Comparison of ENCODE assay signal across 29 mouse cellular contexts in genomic region chr8:65070996-65071395, GRCm38 (mm10). TPM values are rescaled to one million over a fixed set of nuclear protein-coding genes. Genes with fewer than 3 reads are reported as not detected.
DNase-seq lines count a peak whose midpoint lies in the region; ATAC-seq and TF ChIP-seq lines count a peak whose summit lies in the region.
"Had no signal": no experiment of that assay in that cellular context is flagged by ENCODE, and none has a peak within 500 bp of the region (broad histone marks: within the 10 kb centered on the region; RNA-seq: fewer than 3 reads in every experiment).

No protein-coding gene starts in this region.

- H3K4me3 ChIP-seq in kidney, postnatal 0 days (replicated peaks; ENCODE audit: low read depth, low read length) = no peak overlapping the region
- no peak overlapping the region for H3K4me3 ChIP-seq in kidney, embryonic 14.5 days (ENCODE audit: low read length)
- no peak overlapping the region for H3K4me3 ChIP-seq in midbrain, embryonic 11.5 days (ENCODE audit: low read depth, low read length)
- H3K4me3 ChIP-seq in midbrain, postnatal 0 days (ENCODE audit: low read depth, low read length) = no peak overlapping the region

- H3K36me3 ChIP-seq in kidney, postnatal 0 days (ENCODE audit: insufficient read depth, low read length) = no peaks in the 10 kb centered on the region
- H3K36me3 ChIP-seq in kidney, embryonic 14.5 days (ENCODE audit: control insufficient read depth, insufficient read depth, low read length) = no peaks in the 10 kb centered on the region
- H3K36me3 ChIP-seq in midbrain, embryonic 11.5 days (ENCODE audit: control insufficient read depth, insufficient read depth, low read length) = no peaks in the 10 kb centered on the region
- H3K36me3 ChIP-seq in midbrain, postnatal 0 days (ENCODE audit: insufficient read depth, low read length) = no peaks in the 10 kb centered on the region
- H3K36me3 ChIP-seq: G1E had no signal

- H3K4me1 ChIP-seq in kidney, postnatal 0 days (replicated peaks; ENCODE audit: insufficient read depth, low read length) = no peaks in the 10 kb centered on the region
- H3K4me1 ChIP-seq in kidney, embryonic 14.5 days (ENCODE audit: control insufficient read depth, insufficient read depth, low read length) = no peaks in the 10 kb centered on the region
- no peaks in the 10 kb centered on the region; the same call in 1 of the 2 replicates for H3K4me1 ChIP-seq in midbrain, embryonic 11.5 days (ENCODE audit: control insufficient read depth, insufficient read depth, low read length)
- H3K4me1 ChIP-seq in midbrain, postnatal 0 days (ENCODE audit: insufficient read depth, low read length) = no peaks in the 10 kb centered on the region

- H3K27me3 ChIP-seq in kidney, postnatal 0 days (ENCODE audit: insufficient read depth, low read length) = no peaks in the 10 kb centered on the region
- H3K27me3 ChIP-seq in kidney, embryonic 14.5 days (ENCODE audit: control insufficient read depth, insufficient read depth, low read length) = no peaks in the 10 kb centered on the region
- no peaks in the 10 kb centered on the region for H3K27me3 ChIP-seq in midbrain, embryonic 11.5 days (ENCODE audit: control insufficient read depth, insufficient read depth, low read length)
- no peaks in the 10 kb centered on the region for H3K27me3 ChIP-seq in midbrain, postnatal 0 days (ENCODE audit: insufficient read depth, low read length)
- H3K27me3 ChIP-seq: CH12.LX, Patski had no signal

- no peak overlapping the region for H3K9ac ChIP-seq in kidney, postnatal 0 days (ENCODE audit: low read depth, low read length)
- H3K9ac ChIP-seq in kidney, embryonic 14.5 days (ENCODE audit: low read depth, low read length) = no peak overlapping the region
- no peak overlapping the region for H3K9ac ChIP-seq in midbrain, embryonic 11.5 days (ENCODE audit: low read length)
- no peak overlapping the region for H3K9ac ChIP-seq in midbrain, postnatal 0 days (replicated peaks; ENCODE audit: low read length, poor library complexity, severe bottlenecking)

- peak overlapping the region; percentile 31; the same call in 1 of the 2 replicates for H3K27ac ChIP-seq in kidney, postnatal 0 days
- H3K27ac ChIP-seq in kidney, embryonic 14.5 days (ENCODE audit: low read depth, low read length) = no peak overlapping the region
- H3K27ac ChIP-seq in midbrain, embryonic 11.5 days (ENCODE audit: low read depth, low read length) = no peak overlapping the region
- H3K27ac ChIP-seq in midbrain, postnatal 0 days (ENCODE audit: low read depth, low read length) = no peak overlapping the region

- no peak; the same call in 1 of the 2 replicates for ATAC-seq in kidney, postnatal 0 days (replicated peaks; ENCODE audit: low FRiP score, low read depth)
- ATAC-seq in kidney, embryonic 14.5 days (ENCODE audit: low FRiP score, low TSS enrichment) = no peak
- no peak for ATAC-seq in midbrain, embryonic 11.5 days (ENCODE audit: low FRiP score)
- ATAC-seq in midbrain, postnatal 0 days (ENCODE audit: low FRiP score) = no peak
- ATAC-seq: activated CD4-positive, CD25-positive, alpha-beta regulatory T cell, adult 4 months; CD4-positive, CD25-positive, alpha-beta regulatory T cell, adult 4 months; Patski had no signal

- intact Hi-C loops in heart, postnatal 25 days (cut with DNase I) = no loop called here

- H3K9me3 ChIP-seq in kidney, postnatal 0 days (replicated peaks; ENCODE audit: low read length) = no peaks in the 10 kb centered on the region
- H3K9me3 ChIP-seq in kidney, embryonic 14.5 days (ENCODE audit: control insufficient read depth, low read length) = no peaks in the 10 kb centered on the region
- H3K9me3 ChIP-seq in midbrain, embryonic 11.5 days (ENCODE audit: control insufficient read depth, low read length) = no peaks in the 10 kb centered on the region
- H3K9me3 ChIP-seq in midbrain, postnatal 0 days (ENCODE audit: low read length) = no peaks in the 10 kb centered on the region
- H3K9me3 ChIP-seq: G1E had no signal

- peak; percentile 1 for DNase-seq in heart, adult 11 months
- DNase-seq in heart, postnatal 25 days (ENCODE audit: low spot score) = no peak
- DNase-seq in kidney, postnatal 0 days (ENCODE audit: low spot score) = peak; percentile 71
- DNase-seq in midbrain, embryonic 11.5 days (ENCODE audit: low spot score, missing footprints) = peak; percentile 6
- no peak for DNase-seq in midbrain, postnatal 0 days (ENCODE audit: low spot score)
- DNase-seq in R1 (ENCODE audit: low read depth, low spot score) = peak; percentile 54
- DNase-seq in urinary bladder, postnatal 10 days (ENCODE audit: low spot score) = no peak
- DNase-seq: adrenal gland, adult 2 months; adrenal gland, adult 8-10 months; adrenal gland, postnatal 10 days; adrenal gland, postnatal 14 days; adrenal gland, postnatal 25 days; adrenal gland, postnatal 36 days; B cell, adult 2 months; cerebellum, adult 11 months; cerebellum, adult 11-12 months; cerebellum, adult 18-20 months had no signal

- no peak for TF ChIP-seq CTCF in kidney, postnatal 0 days (IDR thresholded peaks at IDR 0.05; ENCODE audit: low read depth)
- TF ChIP-seq CTCF in midbrain, postnatal 0 days (IDR thresholded peaks at IDR 0.05) = no peak

- WGBS in kidney, postnatal 0 days = 30% methylated on average over 4 of the region's 4 CpGs
- 29% methylated on average over 4 of the region's 4 CpGs for WGBS in kidney, embryonic 14.5 days
- 85% methylated on average over 4 of the region's 4 CpGs for WGBS in midbrain, embryonic 11.5 days
- 80% methylated on average over 4 of the region's 4 CpGs for WGBS in midbrain, postnatal 0 days

- no peak overlapping the region for H3K4me2 ChIP-seq in kidney, postnatal 0 days (ENCODE audit: low read length)
- H3K4me2 ChIP-seq in kidney, embryonic 14.5 days (replicated peaks; ENCODE audit: low read depth, low read length) = no peak overlapping the region
- no peak overlapping the region for H3K4me2 ChIP-seq in midbrain, embryonic 11.5 days
- no peak overlapping the region for H3K4me2 ChIP-seq in midbrain, postnatal 0 days (ENCODE audit: low read depth, low read length, poor library complexity, severe bottlenecking)

RNA-seq across cellular contexts. Expression of gene Gm10663, which starts 3.8 kb away (rescaled TPM):
- not detected for total RNA-seq in heart, postnatal 25 days (2021)
- not detected in 2 replicates for polyA plus RNA-seq in kidney, postnatal 0 days (2015; fragmentation: Nextera tagmentation; extraction: Ambion mirVana)
- not detected in 2 replicates for polyA plus RNA-seq in kidney, embryonic 14.5 days (2014; fragmentation: Nextera tagmentation; extraction: Ambion mirVana)
- not detected in 2 replicates for polyA plus RNA-seq in midbrain, embryonic 11.5 days (2014; fragmentation: Nextera tagmentation; extraction: Ambion mirVana)
- total RNA-seq in midbrain, postnatal 0 days (2014; rRNA removed) = not detected in 2 replicates
- polyA plus RNA-seq in midbrain, postnatal 0 days (2015; fragmentation: Nextera tagmentation; extraction: Ambion mirVana) = not detected in 2 replicates
- total RNA-seq: adrenal gland, adult 18-20 months; adrenal gland, adult 2 months; adrenal gland, adult 8-10 months; adrenal gland, postnatal 10 days; adrenal gland, postnatal 14 days; adrenal gland, postnatal 25 days; adrenal gland, postnatal 36 days; adrenal gland, postnatal 4 days; CH12.LX; ES-E14; G1E; MEL had no signal
- polyA plus RNA-seq: activated CD4-positive, CD25-positive, alpha-beta regulatory T cell, adult 4 months; adrenal gland, adult 2 months; brain, embryonic 14.5 days; C2C12; CD4-positive, CD25-positive, alpha-beta regulatory T cell, adult 4 months; G1E; Patski had no signal

RNA-seq across cellular contexts. Expression of gene Apela, which starts 33.9 kb away (rescaled TPM):
- under 1 TPM in 1 of 2 experiments, not detected in 1; 0.36 TPM for total RNA-seq in heart, postnatal 25 days (2021)
- 25.6 and 28.7 TPM in 2 replicates for polyA plus RNA-seq in kidney, postnatal 0 days (2015; fragmentation: Nextera tagmentation; extraction: Ambion mirVana)
- 11.3 and 13.5 TPM in 2 replicates for polyA plus RNA-seq in kidney, embryonic 14.5 days (2014; fragmentation: Nextera tagmentation; extraction: Ambion mirVana)
- polyA plus RNA-seq in midbrain, embryonic 11.5 days (2014; fragmentation: Nextera tagmentation; extraction: Ambion mirVana) = 1.3 and 2.3 TPM in 2 replicates
- not detected in 2 replicates for total RNA-seq in midbrain, postnatal 0 days (2014; rRNA removed)
- 0.54 and 0.64 TPM in 2 replicates for polyA plus RNA-seq in midbrain, postnatal 0 days (2015; fragmentation: Nextera tagmentation; extraction: Ambion mirVana)
- total RNA-seq: adrenal gland, adult 18-20 months; adrenal gland, adult 2 months; adrenal gland, adult 8-10 months; adrenal gland, postnatal 10 days; adrenal gland, postnatal 14 days; adrenal gland, postnatal 25 days; adrenal gland, postnatal 36 days; CH12.LX; G1E; MEL had no signal
- polyA plus RNA-seq: activated CD4-positive, CD25-positive, alpha-beta regulatory T cell, adult 4 months; adrenal gland, adult 2 months; C2C12; CD4-positive, CD25-positive, alpha-beta regulatory T cell, adult 4 months; G1E had no signal

RNA-seq across cellular contexts. Expression of gene Trim60, which starts 52.6 kb away (rescaled TPM):
- total RNA-seq in heart, postnatal 25 days (2021) = not detected
- 0.07 TPM in 1 of 2 replicates, not detected in the other for polyA plus RNA-seq in kidney, postnatal 0 days (2015; fragmentation: Nextera tagmentation; extraction: Ambion mirVana)
- polyA plus RNA-seq in kidney, embryonic 14.5 days (2014; fragmentation: Nextera tagmentation; extraction: Ambion mirVana) = not detected in 2 replicates
- not detected in 2 replicates for polyA plus RNA-seq in midbrain, embryonic 11.5 days (2014; fragmentation: Nextera tagmentation; extraction: Ambion mirVana)
- total RNA-seq in midbrain, postnatal 0 days (2014; rRNA removed) = not detected in 2 replicates
- not detected in 2 replicates for polyA plus RNA-seq in midbrain, postnatal 0 days (2015; fragmentation: Nextera tagmentation; extraction: Ambion mirVana)
- total RNA-seq: adrenal gland, adult 18-20 months; adrenal gland, adult 2 months; adrenal gland, adult 8-10 months; adrenal gland, postnatal 10 days; adrenal gland, postnatal 14 days; adrenal gland, postnatal 25 days; adrenal gland, postnatal 36 days; adrenal gland, postnatal 4 days; CH12.LX; ES-E14; MEL had no signal
- polyA plus RNA-seq: activated CD4-positive, CD25-positive, alpha-beta regulatory T cell, adult 4 months; adrenal gland, adult 2 months; brain, embryonic 14.5 days; C2C12; CD4-positive, CD25-positive, alpha-beta regulatory T cell, adult 4 months; G1E had no signal

RNA-seq across cellular contexts. Expression of gene Trim61, which starts 52.7 kb away (rescaled TPM):
- not detected for total RNA-seq in heart, postnatal 25 days (2021)
- polyA plus RNA-seq in kidney, postnatal 0 days (2015; fragmentation: Nextera tagmentation; extraction: Ambion mirVana) = 0.22 and 0.53 TPM in 2 replicates
- polyA plus RNA-seq in kidney, embryonic 14.5 days (2014; fragmentation: Nextera tagmentation; extraction: Ambion mirVana) = 0.13 and 0.24 TPM in 2 replicates
- not detected in 2 replicates for polyA plus RNA-seq in midbrain, embryonic 11.5 days (2014; fragmentation: Nextera tagmentation; extraction: Ambion mirVana)
- not detected in 2 replicates for total RNA-seq in midbrain, postnatal 0 days (2014; rRNA removed)
- polyA plus RNA-seq in midbrain, postnatal 0 days (2015; fragmentation: Nextera tagmentation; extraction: Ambion mirVana) = 0.15 TPM in 1 of 2 replicates, not detected in the other
- total RNA-seq: adrenal gland, adult 18-20 months; adrenal gland, adult 2 months; adrenal gland, adult 8-10 months; adrenal gland, postnatal 10 days; adrenal gland, postnatal 14 days; adrenal gland, postnatal 25 days; adrenal gland, postnatal 36 days; adrenal gland, postnatal 4 days; CH12.LX; MEL had no signal
- polyA plus RNA-seq: activated CD4-positive, CD25-positive, alpha-beta regulatory T cell, adult 4 months; adrenal gland, adult 2 months; brain, embryonic 14.5 days; C2C12; CD4-positive, CD25-positive, alpha-beta regulatory T cell, adult 4 months; G1E had no signal

RNA-seq across cellular contexts. Expression of gene BC030870, which starts 58.4 kb away (rescaled TPM):
- total RNA-seq in heart, postnatal 25 days (2021) = not detected
- 0.29 and 0.32 TPM in 2 replicates for polyA plus RNA-seq in kidney, postnatal 0 days (2015; fragmentation: Nextera tagmentation; extraction: Ambion mirVana)
- polyA plus RNA-seq in kidney, embryonic 14.5 days (2014; fragmentation: Nextera tagmentation; extraction: Ambion mirVana) = 0.32 TPM in 1 of 2 replicates, not detected in the other
- not detected in 2 replicates for polyA plus RNA-seq in midbrain, embryonic 11.5 days (2014; fragmentation: Nextera tagmentation; extraction: Ambion mirVana)
- total RNA-seq in midbrain, postnatal 0 days (2014; rRNA removed) = not detected in 2 replicates
- polyA plus RNA-seq in midbrain, postnatal 0 days (2015; fragmentation: Nextera tagmentation; extraction: Ambion mirVana) = 0.10 and 0.15 TPM in 2 replicates
- total RNA-seq: adrenal gland, adult 18-20 months; adrenal gland, adult 2 months; adrenal gland, adult 8-10 months; adrenal gland, postnatal 10 days; adrenal gland, postnatal 14 days; adrenal gland, postnatal 25 days; adrenal gland, postnatal 36 days; adrenal gland, postnatal 4 days; CH12.LX; ES-E14; G1E; MEL had no signal
- polyA plus RNA-seq: adrenal gland, adult 2 months; brain, embryonic 14.5 days; C2C12; CD4-positive, CD25-positive, alpha-beta regulatory T cell, adult 4 months; G1E; Patski had no signal

Comparison
In these comparisons a context has a peak if more than half of its experiments do, and no peak if none do; other contexts are left out.
1. DNase-seq: peak in heart, adult 11 months (single experiment), kidney, postnatal 0 days (single experiment), midbrain, embryonic 11.5 days (single experiment) and R1 (single experiment); none in heart, postnatal 25 days (single experiment), midbrain, postnatal 0 days (single experiment) and urinary bladder, postnatal 10 days (single experiment).